In genomic region chr8:47787705-47788104, GRCm38 (mm10) we compare ENCODE assay signal across 8 mouse cellular contexts. TPM values are rescaled to one million over a fixed set of nuclear protein-coding genes. Genes with fewer than 3 reads are reported as not detected.
DNase-seq lines count a peak whose midpoint lies in the region; ATAC-seq lines count a peak whose summit lies in the region.

No protein-coding gene starts in this region.

- intact Hi-C loops in left cerebral cortex, postnatal 25 days (cut with DNase I) = no loop called here

- DNase-seq in embryo, embryonic 10 days (ENCODE audit: low spot score) = peak; percentile 27
- DNase-seq in embryo, embryonic 9.5 days (ENCODE audit: extremely low spot score) = no peak
- peak; percentile 66 for DNase-seq in adrenal gland, postnatal 10 days
- DNase-seq in heart, adult 8-10 months (ENCODE audit: low spot score) = peak; percentile 63
- no peak for DNase-seq in frontal cortex, postnatal 36 days (ENCODE audit: low spot score in 2 of 2)
- no peak for DNase-seq in cerebellum, adult 11 months
- no peak for DNase-seq in left cerebral cortex, postnatal 25 days (ENCODE audit: low spot score in 2 of 2)

- peak; percentile 43 for ATAC-seq in megakaryocyte, adult 5-6 weeks (ENCODE audit: poor library complexity, severe bottlenecking)

RNA-seq across cellular contexts. Expression of gene Cldn24, which starts 34.2 kb away (rescaled TPM):
- not detected for total RNA-seq in adrenal gland, postnatal 10 days (2021)
- total RNA-seq in heart, adult 8-10 months (2022) = not detected
- total RNA-seq in megakaryocyte, adult 5-6 weeks (2015) = not detected in 2 replicates
- total RNA-seq in megakaryocyte, adult 5-6 weeks (2017) = not detected in 2 replicates
- not detected for total RNA-seq in left cerebral cortex, postnatal 25 days (2021)

RNA-seq across cellular contexts. Expression of gene Cldn22, which starts 36.6 kb away (rescaled TPM):
- under 1 TPM; 0.39 to 0.54 TPM for total RNA-seq in adrenal gland, postnatal 10 days (2021)
- not detected for total RNA-seq in heart, adult 8-10 months (2022)
- not detected in 2 replicates for total RNA-seq in megakaryocyte, adult 5-6 weeks (2015)
- not detected in 2 replicates for total RNA-seq in megakaryocyte, adult 5-6 weeks (2017)
- under 1 TPM; 0.46 to 0.62 TPM for total RNA-seq in left cerebral cortex, postnatal 25 days (2021)

Comparison
In these comparisons a context has a peak if more than half of its experiments do, and no peak if none do; other contexts are left out.
1. DNase-seq: peak in embryo, embryonic 10 days (single experiment), adrenal gland, postnatal 10 days (single experiment) and heart, adult 8-10 months (single experiment); none in embryo, embryonic 9.5 days (single experiment), frontal cortex, postnatal 36 days (0 of 2), cerebellum, adult 11 months (single experiment) and left cerebral cortex, postnatal 25 days (0 of 2).